Mouse (Mus musculus) lung, embryonic 16.5 days (tissue): ENCODE data around the gene Hist1h3d. TPM values are rescaled to one million over a fixed set of nuclear protein-coding genes. Genes with fewer than 3 reads are reported as not detected.

ENCODE experiments used
- microRNA-seq: library from miRNA; unstranded; fragments of <30 nt; microRNA quantifications from one replicate; pipeline ENCODE4, GENCODE M21; 2016
- polyA plus RNA-seq: library from polyadenylated mRNA; unstranded; fragments of >200 nt; fragmentation: Nextera tagmentation; extraction: Ambion mirVana; gene quantifications from 2 replicates; pipeline ENCODE4 v1.2.1, GENCODE M21; 2015

Hist1h3d gene
- polyA plus RNA-seq, 1 experiment from 2014 or later = 9.5 TPM

Small RNA genes lying within 50 kb of the gene (microRNA-seq; reads per million reads assigned to microRNA genes)
- not detected for gene Gm44297
- not detected for gene Gm44359
- gene Gm44394 = not detected

Other genes with a start within 250 kb of the Hist1h3d start
- 56.0 and 56.3 TPM in 2 replicates for gene Zfp322a, start 206.6 kb upstream of the Hist1h3d start, polyA plus RNA-seq
- gene Abt1, start 151.9 kb upstream of the Hist1h3d start, polyA plus RNA-seq = 11.8 and 12.3 TPM in 2 replicates
- gene Btn1a1, start 109.9 kb upstream of the Hist1h3d start, polyA plus RNA-seq = 0.06 and 0.10 TPM in 2 replicates
- 0.20 and 0.28 TPM in 2 replicates for gene Btn2a2, start 86.9 kb upstream of the Hist1h3d start, polyA plus RNA-seq
- 4.3 and 8.4 TPM in 2 replicates for gene Hist1h4h, start 44.7 kb upstream of the Hist1h3d start, polyA plus RNA-seq
- gene Hist1h2af, start 41.9 kb upstream of the Hist1h3d start, polyA plus RNA-seq = 7.1 and 8.0 TPM in 2 replicates
- 5.6 and 6.2 TPM in 2 replicates for gene Hist1h3g, start 40.3 kb upstream of the Hist1h3d start, polyA plus RNA-seq
- gene Hist1h2bh, start 32.4 kb upstream of the Hist1h3d start, polyA plus RNA-seq = 1.3 and 2.0 TPM in 2 replicates
- 0.49 and 0.93 TPM in 2 replicates for gene Hist1h3f, start 31.7 kb upstream of the Hist1h3d start, polyA plus RNA-seq
- 0.78 and 2.4 TPM in 2 replicates for gene Hist1h4f, start 24.1 kb upstream of the Hist1h3d start, polyA plus RNA-seq
- gene Hist1h1d, start 22.5 kb upstream of the Hist1h3d start, polyA plus RNA-seq = 0.58 and 0.79 TPM in 2 replicates
- 4.9 and 7.8 TPM in 2 replicates for gene Hist1h3e, start 13.4 kb upstream of the Hist1h3d start, polyA plus RNA-seq
- gene Hist1h2ae, start 4.5 kb upstream of the Hist1h3d start, polyA plus RNA-seq = 71.9 and 83.6 TPM in 2 replicates
- 13.6 and 15.8 TPM in 2 replicates for gene Hist1h2bg, start 4.4 kb upstream of the Hist1h3d start, polyA plus RNA-seq
- gene Hist1h2bf, start 1.6 kb upstream of the Hist1h3d start, polyA plus RNA-seq = 4.8 and 6.8 TPM in 2 replicates
- gene Hist1h2ad, start 1.4 kb upstream of the Hist1h3d start, polyA plus RNA-seq = 2.9 and 3.4 TPM in 2 replicates
- 130 and 135 TPM in 2 replicates for gene Hist1h4d, start 5.8 kb downstream of the Hist1h3d start, polyA plus RNA-seq
- 3.3 and 3.4 TPM in 2 replicates for gene Hist1h2be, start 45.4 kb downstream of the Hist1h3d start, polyA plus RNA-seq
- gene Hist1h1e, start 46.8 kb downstream of the Hist1h3d start, polyA plus RNA-seq = 20.3 and 21.3 TPM in 2 replicates
- gene Hist1h2ac, start 108.2 kb downstream of the Hist1h3d start, polyA plus RNA-seq = 2.2 and 2.3 TPM in 2 replicates
- gene Hist1h2bc, start 108.4 kb downstream of the Hist1h3d start, polyA plus RNA-seq = 66.1 and 72.9 TPM in 2 replicates
- gene Hist1h1t, start 120.1 kb downstream of the Hist1h3d start, polyA plus RNA-seq = 0.16 and 0.48 TPM in 2 replicates
- 6.2 and 6.6 TPM in 2 replicates for gene Hist1h4c, start 122.7 kb downstream of the Hist1h3d start, polyA plus RNA-seq
- gene Hfe, start 135.1 kb downstream of the Hist1h3d start, polyA plus RNA-seq = 11.2 and 13.7 TPM in 2 replicates
- gene Hist1h1c, start 163.0 kb downstream of the Hist1h3d start, polyA plus RNA-seq = 36.9 and 37.8 TPM in 2 replicates
- gene Hist1h3c, start 169.8 kb downstream of the Hist1h3d start, polyA plus RNA-seq = 5.9 and 9.7 TPM in 2 replicates
- gene Hist1h2bb, start 171.0 kb downstream of the Hist1h3d start, polyA plus RNA-seq = 4.0 and 4.9 TPM in 2 replicates
- gene Hist1h2ab, start 175.4 kb downstream of the Hist1h3d start, polyA plus RNA-seq = 33.4 and 44.6 TPM in 2 replicates
- 13.3 and 14.0 TPM in 2 replicates for gene Hist1h3b, start 176.5 kb downstream of the Hist1h3d start, polyA plus RNA-seq
- gene Hist1h4b, start 181.2 kb downstream of the Hist1h3d start, polyA plus RNA-seq = 5.1 and 6.6 TPM in 2 replicates
- gene Hist1h4a, start 185.5 kb downstream of the Hist1h3d start, polyA plus RNA-seq = 1.2 TPM in 1 of 2 replicates, not detected in the other
- gene Hist1h3a, start 186.6 kb downstream of the Hist1h3d start, polyA plus RNA-seq = 4.2 and 5.5 TPM in 2 replicates
- gene Hist1h1a, start 187.9 kb downstream of the Hist1h3d start, polyA plus RNA-seq = 2.1 and 4.3 TPM in 2 replicates
- not detected in 2 replicates for gene Trim38, start 194.2 kb downstream of the Hist1h3d start, polyA plus RNA-seq
- not detected in 2 replicates for gene Slc17a2, start 231.2 kb downstream of the Hist1h3d start, polyA plus RNA-seq